Mouse (Mus musculus): ENCODE results near the gene Tyw1.
A peak's percentile ranks its signal among the peaks of the same experiment; 100 is the strongest.
"Not testable (repeated sequence)": the region's sequence is repeated elsewhere in the genome, so short reads cannot be mapped to it uniquely, and the experiment has no call there.

The Tyw1 gene

GRCm38 (mm10) chr5:130255017-130255720 is at the start of gene Tyw1, which contains the start of gene Sbds:
Gene Tyw1, plus strand, starts transcription at chr5:130255619.
Gene Sbds, minus strand, starts transcription at chr5:130255530.
- DNase-seq (ENCODE audit: low spot score), result peak; percentile 99

DNA sequence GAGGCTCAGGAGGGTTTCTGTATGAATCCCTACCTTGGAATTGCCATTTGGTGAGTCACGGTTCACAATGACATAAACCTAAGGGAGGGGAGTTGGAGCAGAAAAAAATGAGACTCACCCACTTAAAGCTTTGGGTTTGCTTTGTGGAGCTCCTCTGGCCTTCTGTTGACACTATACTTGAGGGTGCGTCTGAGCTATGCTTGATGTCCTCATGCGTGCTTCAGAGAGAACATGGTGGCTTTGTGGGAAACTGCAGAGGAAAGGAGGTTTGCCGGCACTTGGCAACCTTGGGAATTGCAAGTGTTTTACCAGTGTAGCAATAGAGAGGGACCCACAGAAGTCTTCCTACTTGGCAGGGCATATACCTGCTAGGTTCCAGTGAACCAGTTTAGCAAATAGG is 48.1 kb upstream of the Tyw1 start:
- DNase-seq (ENCODE audit: low spot score), result no peak

- DNase-seq (ENCODE audit: low spot score), result no peak
These were observed 42.5 kb upstream of the Tyw1 start for GRCm38 (mm10) chr5:130212956-130213355.

DNA sequence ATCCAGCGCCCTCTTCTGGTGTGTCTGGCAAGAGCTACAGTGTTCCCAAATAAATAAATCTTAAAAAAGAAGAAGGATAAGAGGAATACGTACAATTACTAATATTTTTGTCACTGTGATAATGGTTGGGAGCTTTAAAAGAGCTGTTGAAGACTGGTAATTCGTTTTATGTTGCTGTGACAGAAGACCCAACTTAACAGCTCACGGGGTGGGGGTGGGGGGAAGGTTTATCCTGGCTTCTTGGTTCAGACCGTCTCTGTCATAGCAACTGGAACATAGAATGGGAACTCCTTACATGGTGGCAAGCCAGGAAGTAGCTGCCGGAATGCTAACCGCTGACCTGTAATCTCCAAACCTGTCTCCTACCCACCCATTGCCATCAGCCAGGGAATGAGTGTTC is 38.6 kb upstream of the Tyw1 start, which contains the start of gene Tmem248:
Tmem248 (plus strand) TSS at position 301 of the 400 bp plus-strand sequence.
- no peak for DNase-seq (ENCODE audit: low spot score)

DNA sequence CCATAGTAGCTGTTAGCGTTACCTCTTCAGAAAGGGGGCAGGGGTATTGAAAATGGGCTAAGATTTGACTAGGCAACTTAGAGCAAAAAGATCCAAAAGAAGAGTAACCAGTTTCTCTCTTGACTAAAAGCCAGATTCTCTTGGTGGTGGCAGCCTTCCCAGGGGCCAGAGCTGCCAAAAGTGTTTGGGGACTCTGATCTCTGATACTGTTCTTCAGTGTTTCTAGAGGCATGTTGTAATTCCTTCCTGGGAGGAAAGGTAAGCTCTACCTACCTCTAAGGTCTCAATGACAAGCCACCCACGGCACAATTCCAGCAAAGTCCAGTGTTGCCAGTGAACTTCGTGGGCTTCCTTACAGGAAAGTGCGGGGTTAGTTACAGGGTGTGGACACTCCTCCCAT is 38.0 kb upstream of the Tyw1 start:
- no peak for DNase-seq (ENCODE audit: low spot score)

GRCm38 (mm10) chr5:130218336-130218735 is 37.1 kb upstream of the Tyw1 start:
- DNase-seq (ENCODE audit: low spot score), result no peak

- DNase-seq (ENCODE audit: low spot score), result no peak
These were observed 34.1 kb upstream of the Tyw1 start for GRCm38 (mm10) chr5:130221316-130221715.

GRCm38 (mm10) chr5:130221760-130222145 is 33.7 kb upstream of the Tyw1 start:
- DNase-seq (ENCODE audit: low spot score), result no peak

DNA sequence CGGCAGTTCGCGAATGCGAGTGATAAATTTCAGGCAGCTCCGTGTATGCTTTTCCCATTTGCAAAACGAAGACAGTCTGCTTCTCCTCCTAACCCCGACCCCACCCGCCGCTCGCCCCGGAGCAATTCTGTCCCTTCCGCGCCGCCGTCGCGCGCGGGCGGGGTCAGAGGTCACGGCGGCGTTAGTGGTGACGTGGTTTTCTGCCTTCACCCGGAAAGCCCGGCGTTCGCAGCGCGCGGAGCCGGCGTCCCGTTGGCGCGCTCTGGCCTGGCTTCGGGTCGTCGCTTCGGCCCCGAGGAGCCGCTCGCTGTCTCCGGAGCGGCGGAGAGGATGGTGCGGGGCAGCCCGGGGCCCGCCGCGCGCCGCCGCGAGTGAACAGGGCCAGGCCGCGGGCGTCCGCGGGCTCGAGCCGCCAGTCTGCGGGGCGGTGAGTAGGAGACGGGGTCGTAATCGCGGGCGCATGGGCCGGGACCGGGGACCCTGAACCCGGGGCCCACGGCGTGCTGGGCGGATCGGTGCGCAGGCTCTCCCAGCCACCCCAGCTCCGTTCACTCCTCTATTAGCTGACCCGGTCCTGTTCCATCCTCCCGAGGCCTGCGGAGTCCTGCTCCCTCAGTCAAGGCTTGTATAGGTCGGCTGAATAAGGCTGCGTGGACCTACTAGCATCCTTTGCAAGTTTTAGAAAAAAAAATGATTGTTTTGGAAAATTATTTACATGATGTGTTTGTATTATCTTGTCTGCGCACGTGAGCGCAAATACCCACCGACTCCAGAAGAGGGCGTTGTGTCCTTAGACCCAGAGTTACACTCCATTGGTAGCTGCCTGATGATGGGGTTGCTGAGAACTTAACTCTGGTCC is 33.0 kb upstream of the Tyw1 start:
- peak; percentile 93 for DNase-seq (ENCODE audit: low spot score)

- DNase-seq (ENCODE audit: low spot score), result no peak
These were observed 28.6 kb upstream of the Tyw1 start for GRCm38 (mm10) chr5:130226790-130227189.

GRCm38 (mm10) chr5:130228120-130228519 is 27.3 kb upstream of the Tyw1 start:
- DNase-seq (ENCODE audit: low spot score), result no peak

DNA sequence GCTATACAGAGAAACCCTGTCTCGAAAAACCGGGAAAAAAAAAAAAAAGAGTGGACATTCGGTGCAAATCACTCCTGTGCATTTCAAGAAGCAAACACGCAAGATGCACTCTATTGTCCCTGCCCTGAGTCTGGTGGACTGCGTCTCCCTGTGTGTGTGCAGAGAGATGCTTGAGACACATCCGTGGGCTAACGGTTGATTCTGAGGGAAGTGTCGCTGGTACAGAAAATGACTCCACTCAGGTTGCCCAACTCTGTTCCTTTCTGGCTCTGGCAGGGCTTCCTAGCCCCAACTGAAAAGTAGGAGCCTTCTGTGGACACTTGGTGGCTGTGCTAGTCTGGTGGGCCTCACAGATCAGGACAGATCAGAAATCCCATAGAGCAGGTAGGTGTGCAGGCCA is 19.1 kb upstream of the Tyw1 start:
- DNase-seq (ENCODE audit: low spot score), result no peak

DNA sequence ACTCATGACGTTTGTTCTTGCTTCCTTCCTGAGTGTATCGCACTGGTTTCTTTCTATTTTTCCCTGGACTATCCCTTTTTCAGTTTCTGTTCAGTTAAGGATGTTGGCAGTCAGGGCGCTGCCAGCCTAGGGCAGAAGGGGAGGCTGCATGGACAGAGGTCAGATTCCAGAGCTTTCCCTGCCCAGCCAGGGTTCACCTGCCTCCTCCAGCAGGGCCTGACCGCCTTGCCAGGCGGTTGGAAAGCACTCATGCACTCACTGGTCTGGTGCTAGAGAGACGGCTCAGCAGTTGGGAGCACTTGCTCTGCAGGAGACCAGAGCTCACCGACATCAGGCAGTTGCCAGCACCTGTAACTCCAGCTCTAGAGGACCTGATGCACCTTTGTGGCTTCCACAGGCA is 16.2 kb upstream of the Tyw1 start:
- no peak for DNase-seq (ENCODE audit: low spot score)

DNA sequence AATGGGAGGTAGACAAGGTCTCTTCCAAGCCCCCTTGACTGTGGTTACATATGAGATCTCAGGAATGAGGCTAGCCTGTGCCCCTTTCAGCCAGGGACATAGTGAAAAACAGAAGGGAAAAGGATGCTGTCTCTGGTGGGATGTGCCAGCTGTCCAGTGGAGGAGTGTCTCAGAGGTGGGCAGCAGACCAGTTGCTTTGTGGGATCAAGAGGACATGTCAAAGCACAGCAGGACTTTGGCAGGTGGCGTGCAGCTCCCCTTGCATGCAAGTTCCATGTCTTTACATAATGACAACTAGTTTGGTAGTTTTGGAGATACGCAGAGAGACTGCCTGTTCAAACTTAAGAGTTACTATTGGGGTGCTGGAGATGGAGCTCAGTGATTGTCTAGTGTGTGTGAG is 15.6 kb upstream of the Tyw1 start:
- no peak for DNase-seq (ENCODE audit: low spot score)

DNA sequence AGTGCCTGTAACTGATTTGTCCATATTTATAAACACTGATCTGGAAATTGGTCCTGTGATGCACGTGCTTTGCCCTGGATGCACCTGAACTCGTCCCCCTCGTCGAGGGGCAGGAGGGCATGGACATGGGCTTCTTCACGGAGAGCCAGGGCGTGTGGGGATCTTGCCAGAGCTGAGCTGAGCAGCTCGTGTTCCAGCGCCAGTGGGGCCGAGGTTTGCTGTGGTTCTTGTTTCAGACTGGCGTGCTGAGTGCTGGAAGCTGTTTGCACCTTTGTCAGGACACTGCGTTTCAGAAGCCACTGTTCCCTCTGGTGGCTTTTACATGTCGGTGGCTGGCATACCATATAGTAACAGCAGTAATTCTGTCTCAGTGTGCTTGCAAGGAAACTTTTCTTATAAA is 14.0 kb upstream of the Tyw1 start:
- no peak for DNase-seq (ENCODE audit: low spot score)

- no peak for DNase-seq (ENCODE audit: low spot score)
These were observed 7.6 kb upstream of the Tyw1 start for GRCm38 (mm10) chr5:130247823-130248222.

DNA sequence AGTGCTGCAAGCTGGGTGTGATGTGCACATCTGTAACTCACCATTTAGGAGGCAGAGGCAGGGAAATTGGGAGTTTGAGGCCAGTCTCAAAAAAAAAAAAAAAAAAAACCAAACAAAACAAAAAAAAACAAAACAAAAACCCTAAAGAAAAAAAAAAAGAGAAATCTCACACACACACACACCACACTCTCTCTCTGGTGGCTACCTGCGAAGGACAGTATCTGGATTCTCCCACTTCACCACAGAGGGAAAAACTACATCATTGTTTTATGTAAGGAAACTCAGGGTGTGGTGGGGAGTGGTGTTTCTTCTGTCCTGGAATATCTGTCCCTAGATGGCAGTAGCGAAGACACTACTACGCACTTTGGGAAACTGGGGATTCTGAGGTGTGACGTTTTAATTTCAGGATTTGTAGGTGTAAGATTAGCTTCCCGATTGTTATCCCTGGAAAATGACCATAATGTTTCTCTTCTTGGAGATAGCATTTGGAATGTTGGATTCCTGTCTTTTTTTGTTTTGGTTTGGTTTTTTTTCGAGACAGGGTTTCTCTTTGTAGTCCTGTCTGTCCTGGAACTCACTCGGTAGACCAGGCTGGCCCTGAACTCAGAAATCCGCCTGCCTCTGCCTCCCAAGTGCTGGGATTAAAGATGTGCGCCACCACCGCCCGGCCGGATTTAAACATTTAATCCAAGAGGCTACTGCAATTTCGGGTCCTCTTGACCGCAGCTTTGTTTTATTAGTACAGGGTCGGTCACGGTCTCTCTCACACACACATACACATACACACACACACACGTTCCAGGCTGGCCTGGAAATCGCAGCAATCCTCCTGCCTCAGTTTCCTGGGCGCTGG is 1.0 kb upstream of the Tyw1 start:
- DNase-seq (ENCODE audit: low spot score), result no peak

GRCm38 (mm10) chr5:130255799-130256525 is 543 bp downstream of the Tyw1 start:
- not testable (repeated sequence) for DNase-seq (ENCODE audit: low spot score)

DNA sequence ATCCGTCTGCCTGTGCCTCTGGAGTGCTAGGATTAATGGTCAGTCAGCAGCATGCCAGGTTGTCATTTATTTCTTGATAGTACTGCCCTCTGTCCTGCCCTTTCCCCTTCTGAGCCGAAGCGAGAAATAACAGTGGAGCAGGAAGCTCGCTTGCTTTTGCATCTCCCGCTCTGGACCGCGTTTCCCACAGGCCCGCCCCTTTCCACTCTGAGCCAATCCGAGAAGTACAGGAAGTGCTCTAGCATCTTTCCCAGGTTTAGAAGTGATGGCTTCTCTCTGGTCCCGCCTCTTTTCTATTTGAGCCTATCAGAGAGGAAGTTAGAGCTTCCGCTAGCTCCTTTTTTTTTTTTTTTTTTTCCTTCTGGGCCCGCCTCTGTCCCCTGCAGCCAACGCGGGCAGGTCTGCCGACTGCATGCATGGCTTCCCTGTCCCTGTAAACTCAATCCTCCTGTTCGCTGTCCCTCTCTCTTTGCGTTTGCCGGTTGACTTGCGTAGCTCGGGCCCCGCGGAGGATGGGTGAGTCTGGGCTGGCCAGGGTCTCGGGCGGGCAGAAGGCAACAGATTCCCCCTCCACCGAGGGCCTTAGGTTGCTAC is 1.4 kb downstream of the Tyw1 start:
- peak; percentile 95 for DNase-seq (ENCODE audit: low spot score)

DNA sequence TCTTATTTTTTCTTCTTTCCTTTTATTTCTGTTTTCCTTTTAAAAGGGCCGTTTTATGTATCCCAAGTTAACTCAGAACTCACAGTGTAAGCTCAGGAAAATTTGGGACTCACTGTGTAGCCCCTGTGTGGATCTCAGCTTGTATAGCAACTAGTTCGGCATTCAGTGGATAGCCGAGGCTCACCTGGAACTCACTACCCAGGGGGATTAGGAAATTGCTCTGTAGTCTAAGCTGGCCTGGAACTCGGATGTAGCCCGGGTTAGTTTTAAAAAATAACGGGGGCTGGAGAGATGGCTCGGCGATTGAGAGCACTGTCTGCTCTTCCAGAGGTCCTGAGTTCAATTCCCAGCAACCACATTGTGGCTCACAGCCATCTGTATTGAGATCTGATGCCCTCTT is 1.9 kb downstream of the Tyw1 start:
- DNase-seq (ENCODE audit: low spot score), result no peak

- DNase-seq (ENCODE audit: low spot score), result no peak
These were observed 8.0 kb downstream of the Tyw1 start for GRCm38 (mm10) chr5:130263454-130263853.
